Mouse (Mus musculus) brain, embryonic 14.5 days (tissue): ENCODE data around the gene Cacna1d.

Source experiments
- CTCF ChIP-seq: fragments of 200-500 bp; IDR thresholded peaks from 2 replicates; pipeline ENCODE4 v1.5.1; 2012; ENCODE audit warnings: inconsistent platforms, mild to moderate bottlenecking, moderate library complexity, borderline replicate concordance; ENCODE audit not compliant: insufficient read depth, insufficient read length; ENCODE audit errors: extremely low read depth
- POLR2A ChIP-seq: fragments of 200-500 bp; IDR thresholded peaks from 2 replicates; pipeline ENCODE4 v1.6.1; 2012; ENCODE audit warnings: mild to moderate bottlenecking, inconsistent platforms, borderline replicate concordance; ENCODE audit not compliant: poor library complexity, insufficient read depth, insufficient read length, severe bottlenecking; ENCODE audit errors: extremely low read depth

DNA sequence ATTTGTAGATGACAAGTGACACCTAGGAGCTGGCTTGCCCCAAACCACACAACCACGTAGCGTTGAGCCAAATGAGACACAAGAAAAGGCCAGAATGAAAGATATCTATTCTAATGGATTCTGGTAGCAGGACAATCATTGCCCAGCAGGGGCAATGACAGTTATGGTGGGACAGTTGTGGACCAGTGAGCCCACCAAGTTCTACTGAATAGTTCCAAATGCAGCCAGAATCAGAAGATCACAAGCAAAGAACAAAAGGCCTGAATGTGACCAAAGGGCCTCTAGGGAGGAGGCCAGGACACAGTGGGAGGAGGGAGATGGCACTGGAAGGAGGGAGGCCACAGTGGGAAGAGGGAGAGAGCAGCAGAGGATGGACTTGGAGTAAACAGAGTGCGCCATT is 134.8 kb downstream of the Cacna1d start:
- TF ChIP-seq CTCF = no peak
- no peak for TF ChIP-seq POLR2A
